Mouse (Mus musculus) T-cell, adult 2 months (primary cell): ENCODE data around the gene Bms1.
A peak's percentile ranks its signal among the peaks of the same experiment; 100 is the strongest.

Experiments
- DNase-seq: peaks from one replicate; pipeline ENCODE4 v3.0.0; 2022; ENCODE audit warnings: low spot score

Bms1 gene

GRCm38 (mm10) chr6:118419050-118419920 is at the start of gene Bms1:
Gene Bms1 (minus strand): TSS chr6:118419474.
- peak; percentile 92 for DNase-seq

- DNase-seq = no peak
Observed at GRCm38 (mm10) chr6:118462069-118462705, 42.9 kb upstream of the Bms1 start.

GRCm38 (mm10) chr6:118457726-118458125 is 38.5 kb upstream of the Bms1 start:
- no peak for DNase-seq

- DNase-seq = peak; percentile 86
Observed at GRCm38 (mm10) chr6:118455042-118455631, 35.9 kb upstream of the Bms1 start, which contains the start of gene Zfp248. Gene Zfp248 (minus strand): TSS chr6:118455528.

GRCm38 (mm10) chr6:118454452-118454851 is 35.2 kb upstream of the Bms1 start:
- no peak for DNase-seq

- no peak for DNase-seq
Observed at GRCm38 (mm10) chr6:118431502-118431901, 12.2 kb upstream of the Bms1 start.

GRCm38 (mm10) chr6:118426666-118427065 is 7.4 kb upstream of the Bms1 start:
- DNase-seq = no peak

GRCm38 (mm10) chr6:118410428-118410827 is 8.8 kb downstream of the Bms1 start:
- DNase-seq = no peak

GRCm38 (mm10) chr6:118408510-118408909 is 10.8 kb downstream of the Bms1 start:
- no peak for DNase-seq

- no peak for DNase-seq
Observed at GRCm38 (mm10) chr6:118406421-118406820, 12.9 kb downstream of the Bms1 start.

- DNase-seq = no peak
Observed at GRCm38 (mm10) chr6:118390746-118391145, 28.5 kb downstream of the Bms1 start.

- DNase-seq = no peak
Observed at GRCm38 (mm10) chr6:118385962-118386361, 33.3 kb downstream of the Bms1 start.

GRCm38 (mm10) chr6:118381234-118381633 is 38.0 kb downstream of the Bms1 start:
- no peak for DNase-seq

GRCm38 (mm10) chr6:118380630-118381029 is 38.6 kb downstream of the Bms1 start:
- DNase-seq = no peak

GRCm38 (mm10) chr6:118379451-118380167 is 39.7 kb downstream of the Bms1 start:
- DNase-seq = peak; percentile 35

- no peak for DNase-seq
Observed at GRCm38 (mm10) chr6:118377611-118378010, 41.7 kb downstream of the Bms1 start.

GRCm38 (mm10) chr6:118376023-118376422 is 43.3 kb downstream of the Bms1 start:
- DNase-seq = no peak

GRCm38 (mm10) chr6:118375457-118375856 is 43.8 kb downstream of the Bms1 start:
- DNase-seq = no peak

GRCm38 (mm10) chr6:118375026-118375425 is 44.2 kb downstream of the Bms1 start:
- DNase-seq = no peak

GRCm38 (mm10) chr6:118373294-118373693 is 46.0 kb downstream of the Bms1 start:
- DNase-seq = peak; percentile 8

GRCm38 (mm10) chr6:118372794-118373193 is 46.5 kb downstream of the Bms1 start:
- no peak for DNase-seq

- DNase-seq = no peak
Observed at GRCm38 (mm10) chr6:118367502-118367901, 51.8 kb downstream of the Bms1 start.
